Mouse (Mus musculus): ENCODE measurements at regions not wholly inside any gene's neighbourhood (a gene's known extent, or its start where the extent isn't known, plus 50 kb on each side); places are given as distances from the start of the nearest gene placed in this dataset.

DNA sequence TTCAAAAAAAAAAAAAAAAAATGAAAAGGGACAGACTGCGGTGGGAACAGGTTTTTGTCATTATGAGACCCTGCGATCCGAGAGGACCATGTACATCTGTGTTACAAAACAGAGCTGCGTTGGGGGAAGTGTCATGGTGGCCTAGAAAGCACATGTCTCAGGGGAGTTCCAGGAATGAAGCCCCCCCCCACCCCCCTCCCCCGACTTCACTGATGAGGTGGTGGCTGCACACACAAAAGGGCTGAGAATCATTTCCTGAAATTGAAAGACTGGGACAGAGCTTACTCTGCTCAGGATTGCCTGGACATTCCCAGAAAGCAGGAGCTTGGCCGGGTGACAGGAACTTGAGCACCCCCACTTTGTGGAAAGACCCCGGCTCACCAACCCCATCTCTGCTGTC lies 54.7 kb upstream of the Habp2 start:
- TF ChIP-seq EP300 (IDR thresholded peaks at IDR 0.05; ENCODE audit: low read depth) = no peak
- no peak for TF ChIP-seq CTCF (IDR thresholded peaks at IDR 0.05; ENCODE audit: low read depth)

All from heart, postnatal 0 days (tissue).